Mouse (Mus musculus) heart, embryonic 16.5 days (tissue): ENCODE measurements around the gene Gm17018. TPM values are rescaled to one million over a fixed set of nuclear protein-coding genes. Genes with fewer than 3 reads are reported as not detected.

Experiments
- ATAC-seq: fragments of 200-750 bp; cut with Nextera tagmentation; replicated peaks from 2 replicates; pipeline ENCODE4 v1.8.0; 2017; ENCODE audit warnings: moderate number of reproducible peaks; ENCODE audit not compliant: insufficient read depth, low FRiP score; ENCODE audit errors: extremely low read depth
- H3K27ac ChIP-seq: fragments of 300-500 bp; sonication (generic); 2 replicates; pipeline ENCODE4 v1.5.1; 2014; ENCODE audit warnings: mild to moderate bottlenecking, low read length, control low read depth, moderate library complexity
- H3K27me3 ChIP-seq: fragments of 300-500 bp; sonication (generic); 2 replicates; pipeline ENCODE4 v1.6.1; 2014; ENCODE audit warnings: low read length, mixed read lengths; ENCODE audit not compliant: control insufficient read depth, insufficient read depth
- H3K36me3 ChIP-seq: fragments of 300-500 bp; sonication (generic); 2 replicates; pipeline ENCODE4 v1.6.1; 2014; ENCODE audit not compliant: control insufficient read depth, insufficient read depth
- H3K4me1 ChIP-seq: fragments of 300-500 bp; sonication (generic); 2 replicates; pipeline ENCODE4 v1.6.1; 2014; ENCODE audit warnings: low read length, mixed read lengths; ENCODE audit not compliant: control insufficient read depth, insufficient read depth
- H3K4me2 ChIP-seq: fragments of 300-500 bp; sonication (generic); 2 replicates; pipeline ENCODE4 v1.6.1; 2014; ENCODE audit warnings: low read depth, mild to moderate bottlenecking, control low read depth, low read length
- H3K4me3 ChIP-seq: fragments of 300-500 bp; sonication (generic); 2 replicates; pipeline ENCODE4 v1.5.1; 2014; ENCODE audit warnings: mild to moderate bottlenecking, control low read depth, low read length
- H3K9ac ChIP-seq: fragments of 300-500 bp; sonication (generic); 2 replicates; pipeline ENCODE4 v1.6.1; 2014; ENCODE audit warnings: low read length, control low read depth
- H3K9me3 ChIP-seq: fragments of 300-500 bp; sonication (generic); replicated peaks from 2 replicates; pipeline ENCODE4 v1.6.1; 2016; ENCODE audit warnings: low read length; ENCODE audit not compliant: control insufficient read depth
- WGBS: fragments of 180-500 bp; shearing (Covaris S2); extraction: QIAGEN DNeasy Blood & Tissue Kit; methylation state at CpG from one replicate; pipeline ENCODE4 v1.1.7; 2014; 5-methylcytosine and 5-hydroxymethylcytosine counted together
- polyA plus RNA-seq: library from polyadenylated mRNA; unstranded; fragments of >200 nt; fragmentation: Nextera tagmentation; extraction: Ambion mirVana; gene quantifications from 2 replicates; pipeline ENCODE4 v1.2.1, GENCODE M21; 2015

Gene Gm17018
- polyA plus RNA-seq, 1 experiment from 2014 or later, result 32.0 TPM

- no peaks in the 10 kb centered on the region for H3K27me3 ChIP-seq
- peaks cover 11% of the 10 kb centered on the region for H3K4me1 ChIP-seq
- ATAC-seq, result no peak
- H3K4me2 ChIP-seq, result no peak overlapping the region
- WGBS, result 95% methylated on average over 6 of the region's 6 CpGs
- H3K9ac ChIP-seq, result no peak overlapping the region
- no peak overlapping the region for H3K27ac ChIP-seq
- H3K9me3 ChIP-seq, result no peaks in the 10 kb centered on the region
- H3K4me3 ChIP-seq, result no peak overlapping the region
- peaks cover 10% of the 10 kb centered on the region; the same call in 1 of the 2 replicates for H3K36me3 ChIP-seq
Measured at GRCm38 (mm10) chr19:45589761-45590160, 29.3 kb downstream of the Gm17018 start.

DNA sequence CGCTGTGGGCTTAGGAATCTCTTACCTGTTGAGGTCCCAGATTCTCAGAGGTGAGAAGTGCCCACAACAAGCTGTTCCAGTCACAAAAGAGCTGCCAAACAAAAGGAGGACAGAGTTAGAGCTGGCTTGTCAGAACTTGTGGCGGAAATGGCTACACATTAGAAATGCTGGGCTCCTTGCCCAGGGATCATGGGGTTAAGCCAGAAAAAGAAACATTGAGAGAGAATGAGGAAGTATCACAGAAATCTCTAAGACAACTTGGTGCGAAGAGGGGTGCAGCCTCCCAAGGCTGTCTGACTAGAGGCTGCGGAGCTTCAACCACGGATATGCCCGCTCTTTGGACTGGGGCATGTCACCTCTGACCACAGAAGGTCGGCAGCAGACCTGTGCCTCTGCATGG, 31.3 kb downstream of the Gm17018 start:
- peaks cover 11% of the 10 kb centered on the region for H3K4me1 ChIP-seq
- H3K27ac ChIP-seq, result peak overlapping the region; percentile 75
- no peak overlapping the region for H3K4me2 ChIP-seq
- no peaks in the 10 kb centered on the region for H3K9me3 ChIP-seq
- no peak for ATAC-seq
- H3K4me3 ChIP-seq, result no peak overlapping the region
- H3K36me3 ChIP-seq, result peaks cover 6% of the 10 kb centered on the region; the same call in 1 of the 2 replicates
- WGBS, result 53% methylated on average over 7 of the region's 7 CpGs
- no peak overlapping the region for H3K9ac ChIP-seq
- H3K27me3 ChIP-seq, result no peaks in the 10 kb centered on the region

GRCm38 (mm10) chr19:45592916-45593315, 32.5 kb downstream of the Gm17018 start:
- H3K27me3 ChIP-seq, result no peaks in the 10 kb centered on the region
- no peak for ATAC-seq
- H3K4me1 ChIP-seq, result peaks cover 11% of the 10 kb centered on the region
- WGBS, result 83% methylated on average over 9 of the region's 9 CpGs
- H3K4me2 ChIP-seq, result no peak overlapping the region
- H3K36me3 ChIP-seq, result peaks cover 6% of the 10 kb centered on the region; the same call in 1 of the 2 replicates
- no peak overlapping the region for H3K4me3 ChIP-seq
- no peaks in the 10 kb centered on the region for H3K9me3 ChIP-seq
- H3K9ac ChIP-seq, result no peak overlapping the region
- no peak overlapping the region for H3K27ac ChIP-seq

DNA sequence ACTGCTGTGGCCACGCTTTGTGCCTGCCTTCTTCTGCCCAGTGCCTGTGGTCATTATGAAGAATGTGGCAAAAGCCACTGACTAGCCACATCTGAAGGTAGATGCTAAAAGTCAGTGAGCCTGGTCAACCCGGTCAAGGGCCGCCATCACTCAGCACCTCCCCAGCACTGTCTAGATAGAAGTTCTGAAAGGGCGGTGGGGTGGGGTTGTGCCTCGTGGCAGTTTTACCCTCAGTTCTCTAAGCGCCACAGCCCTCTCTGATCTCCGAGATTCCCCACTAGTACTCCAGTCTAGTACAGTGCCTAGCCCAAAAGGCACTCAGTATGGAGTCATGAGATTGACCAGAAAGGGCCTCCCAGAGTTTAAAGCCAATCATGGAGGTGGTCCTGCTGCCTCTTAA, 33.7 kb downstream of the Gm17018 start:
- no peak overlapping the region for H3K4me3 ChIP-seq
- no peak overlapping the region for H3K9ac ChIP-seq
- peaks cover 11% of the 10 kb centered on the region for H3K4me1 ChIP-seq
- no peak overlapping the region for H3K4me2 ChIP-seq
- H3K27ac ChIP-seq, result no peak overlapping the region
- ATAC-seq, result no peak
- peaks cover 7% of the 10 kb centered on the region; the same call in 1 of the 2 replicates for H3K36me3 ChIP-seq
- H3K9me3 ChIP-seq, result no peaks in the 10 kb centered on the region
- 85% methylated on average over 7 of the region's 7 CpGs for WGBS
- no peaks in the 10 kb centered on the region for H3K27me3 ChIP-seq

DNA sequence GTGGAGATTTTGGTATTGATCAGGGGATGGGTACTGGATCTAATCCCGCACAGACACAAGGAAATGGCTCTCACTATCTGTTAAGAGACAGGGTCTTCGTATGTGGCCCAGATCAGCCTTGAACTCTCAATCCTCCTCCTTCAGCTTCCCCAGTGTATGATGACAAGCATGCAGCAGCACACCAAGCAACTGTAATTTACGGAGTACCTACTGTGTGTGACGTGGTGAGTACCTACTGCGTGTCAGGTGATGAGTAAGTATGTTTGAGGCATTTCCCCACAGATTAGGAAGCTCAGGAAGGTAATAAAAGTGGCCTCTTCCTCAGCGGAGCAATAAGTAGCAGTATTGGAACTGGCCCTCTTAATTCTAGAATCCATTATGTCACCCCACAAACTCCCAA, 35.1 kb downstream of the Gm17018 start:
- Histone ChIP-seq H3K4me1 (peaks cover 11% of the 10 kb centered on the region), H3K4me3 (no peak overlapping the region), H3K36me3 (peaks cover 10% of the 10 kb centered on the region; the same call in 1 of the 2 replicates), H3K9me3 (no peaks in the 10 kb centered on the region), H3K27ac (no peak overlapping the region), H3K9ac (no peak overlapping the region), H3K27me3 (no peaks in the 10 kb centered on the region), H3K4me2 (no peak overlapping the region)
- WGBS, result 89% methylated on average over 6 of the region's 6 CpGs
- no peak for ATAC-seq

DNA sequence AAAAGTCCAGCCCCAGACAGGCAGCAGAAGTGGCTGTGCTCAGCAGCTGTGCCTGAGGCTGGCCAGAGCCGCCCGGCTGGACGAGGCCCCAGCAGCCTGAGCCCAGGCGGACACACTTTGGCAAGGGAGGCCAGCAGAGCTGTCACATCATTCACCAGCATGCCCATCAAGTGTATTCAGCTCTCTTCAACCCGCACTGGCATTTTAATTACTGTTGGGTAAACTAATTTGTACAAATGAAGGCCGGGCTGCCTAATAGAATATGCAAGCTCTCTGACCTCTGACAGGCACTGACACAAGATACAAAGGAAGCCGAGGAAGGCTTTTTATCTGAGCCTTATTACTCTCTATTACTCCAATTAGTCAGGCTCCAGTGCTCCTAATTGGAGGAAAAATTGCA, 35.6 kb downstream of the Gm17018 start:
- H3K4me1 ChIP-seq, result peaks cover 11% of the 10 kb centered on the region
- no peak overlapping the region for H3K4me2 ChIP-seq
- no peaks in the 10 kb centered on the region for H3K9me3 ChIP-seq
- H3K9ac ChIP-seq, result no peak overlapping the region
- ATAC-seq, result no peak
- H3K4me3 ChIP-seq, result no peak overlapping the region
- H3K27me3 ChIP-seq, result no peaks in the 10 kb centered on the region
- H3K36me3 ChIP-seq, result peaks cover 6% of the 10 kb centered on the region; the same call in 1 of the 2 replicates
- WGBS, result 60% methylated on average over 7 of the region's 7 CpGs
- H3K27ac ChIP-seq, result no peak overlapping the region

GRCm38 (mm10) chr19:45596434-45596833, 36.0 kb downstream of the Gm17018 start:
- H3K4me1 ChIP-seq, result peaks cover 9% of the 10 kb centered on the region
- no peak overlapping the region for H3K4me2 ChIP-seq
- H3K9ac ChIP-seq, result no peak overlapping the region
- WGBS, result 91% methylated on average over 6 of the region's 6 CpGs
- H3K9me3 ChIP-seq, result no peaks in the 10 kb centered on the region
- ATAC-seq, result no peak
- no peak overlapping the region for H3K4me3 ChIP-seq
- no peak overlapping the region for H3K27ac ChIP-seq
- H3K27me3 ChIP-seq, result no peaks in the 10 kb centered on the region
- peaks cover 6% of the 10 kb centered on the region; the same call in 1 of the 2 replicates for H3K36me3 ChIP-seq

GRCm38 (mm10) chr19:45597106-45597505, 36.7 kb downstream of the Gm17018 start:
- H3K4me2 ChIP-seq, result no peak overlapping the region
- ATAC-seq, result no peak
- H3K9ac ChIP-seq, result no peak overlapping the region
- no peaks in the 10 kb centered on the region for H3K27me3 ChIP-seq
- H3K4me3 ChIP-seq, result no peak overlapping the region
- WGBS, result 85% methylated on average over 4 of the region's 4 CpGs
- H3K9me3 ChIP-seq, result no peaks in the 10 kb centered on the region
- peaks cover 9% of the 10 kb centered on the region; the same call in 1 of the 2 replicates for H3K36me3 ChIP-seq
- H3K27ac ChIP-seq, result no peak overlapping the region
- H3K4me1 ChIP-seq, result peaks cover 2% of the 10 kb centered on the region

- Histone ChIP-seq H3K9me3 (no peaks in the 10 kb centered on the region), H3K27ac (no peak overlapping the region), H3K4me1 (peaks cover 7% of the 10 kb centered on the region; the same call in 1 of the 2 replicates), H3K4me2 (no peak overlapping the region), H3K9ac (no peak overlapping the region), H3K4me3 (no peak overlapping the region), H3K36me3 (peaks cover 12% of the 10 kb centered on the region; the same call in 1 of the 2 replicates), H3K27me3 (no peaks in the 10 kb centered on the region)
- no peak for ATAC-seq
- 70% methylated on average over 5 of the region's 5 CpGs for WGBS
Measured at GRCm38 (mm10) chr19:45602606-45603005, 42.2 kb downstream of the Gm17018 start.
